Mouse (Mus musculus): Measurements from ENCODE around the gene Adsl. TPM values are rescaled to one million over a fixed set of nuclear protein-coding genes. Genes with fewer than 3 reads are reported as not detected.

Adsl gene
- total and polyA plus RNA-seq, 2 experiments = 26.7 to 30.5 TPM

DNA sequence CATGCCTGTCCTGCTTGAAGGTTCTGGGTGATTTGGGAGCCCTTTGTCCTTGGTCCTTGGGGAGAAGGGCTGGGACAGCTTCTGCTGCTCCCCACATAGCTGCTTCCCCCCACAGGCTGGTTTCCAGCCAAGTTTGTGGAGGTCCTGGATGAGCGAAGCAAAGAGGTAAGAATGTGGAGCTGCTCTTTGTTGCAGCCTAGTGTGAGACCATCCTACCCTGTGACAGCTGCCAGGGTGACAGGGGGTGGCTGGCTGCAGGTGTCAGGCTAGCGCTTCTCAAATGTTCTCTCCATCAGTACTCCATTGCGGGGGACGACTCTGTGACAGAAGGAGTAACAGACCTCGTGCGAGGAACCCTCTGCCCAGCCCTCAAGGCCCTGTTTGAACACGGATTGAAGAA lies 61.8 kb downstream of the Adsl start:
- no peaks in the 10 kb centered on the region for H3K79me2 ChIP-seq (ENCODE audit: control insufficient read depth, insufficient read depth, low read length)
- H3K27me3 ChIP-seq (ENCODE audit: control insufficient read depth, insufficient read depth, low read length) = no peaks in the 10 kb centered on the region
- no peaks in the 10 kb centered on the region for H3K4me1 ChIP-seq (ENCODE audit: control insufficient read depth, insufficient read depth, low read length)
- no peak overlapping the region for H3K27ac ChIP-seq (replicated peaks; ENCODE audit: insufficient read depth, low read depth, low read length)
- TF ChIP-seq CTCF (IDR thresholded peaks at IDR 0.05; ENCODE audit: low read depth, low read length) (no peak), POLR2A (IDR thresholded peaks at IDR 0.05; ENCODE audit: extremely low read depth, insufficient read depth, low read length) (no peak)
- no peak overlapping the region for H3K9ac ChIP-seq (ENCODE audit: low read depth, low read length)
- 91% methylated on average over 7 of the region's 7 CpGs for WGBS
- H3K4me3 ChIP-seq (ENCODE audit: insufficient read depth, low read depth, low read length) = no peak overlapping the region
- no peak for DNase-seq (ENCODE audit: extremely low read depth, low read depth, low spot score)
- no peaks in the 10 kb centered on the region for H3K36me3 ChIP-seq (ENCODE audit: control insufficient read depth, insufficient read depth, low read length)

DNA sequence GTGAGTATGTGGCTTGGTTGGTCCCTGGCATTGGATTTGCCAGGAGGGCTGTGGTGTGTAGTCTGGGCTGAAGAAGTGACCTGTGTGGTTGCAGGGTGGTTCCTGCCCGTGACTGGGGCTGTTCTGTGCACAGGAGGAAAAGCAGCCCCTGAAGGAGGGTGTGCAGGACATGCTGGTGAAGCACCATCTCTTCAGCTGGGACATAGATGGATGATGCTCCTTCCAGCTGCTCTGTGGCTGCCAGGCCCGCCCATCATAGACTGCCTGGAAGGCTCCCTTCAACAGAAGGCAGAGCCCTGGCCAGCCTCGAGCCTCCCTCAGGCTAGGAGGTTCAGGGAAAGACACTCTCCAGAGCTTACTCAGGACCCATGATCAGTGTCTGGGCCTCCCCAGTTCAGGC lies 63.2 kb downstream of the Adsl start:
- no peak overlapping the region for H3K4me3 ChIP-seq (ENCODE audit: insufficient read depth, low read depth, low read length)
- 80% methylated on average over 3 of the region's 3 CpGs for WGBS
- H3K9ac ChIP-seq (ENCODE audit: low read depth, low read length) = no peak overlapping the region
- DNase-seq (ENCODE audit: extremely low read depth, low read depth, low spot score) = no peak
- H3K79me2 ChIP-seq (ENCODE audit: control insufficient read depth, insufficient read depth, low read length) = no peaks in the 10 kb centered on the region
- TF ChIP-seq POLR2A (IDR thresholded peaks at IDR 0.05; ENCODE audit: extremely low read depth, insufficient read depth, low read length) (no peak), CTCF (IDR thresholded peaks at IDR 0.05; ENCODE audit: low read depth, low read length) (no peak)
- H3K27me3 ChIP-seq (ENCODE audit: control insufficient read depth, insufficient read depth, low read length) = no peaks in the 10 kb centered on the region
- H3K27ac ChIP-seq (replicated peaks; ENCODE audit: insufficient read depth, low read depth, low read length) = no peak overlapping the region
- H3K4me1 ChIP-seq (ENCODE audit: control insufficient read depth, insufficient read depth, low read length) = no peaks in the 10 kb centered on the region
- no peaks in the 10 kb centered on the region for H3K36me3 ChIP-seq (ENCODE audit: control insufficient read depth, insufficient read depth, low read length)

DNA sequence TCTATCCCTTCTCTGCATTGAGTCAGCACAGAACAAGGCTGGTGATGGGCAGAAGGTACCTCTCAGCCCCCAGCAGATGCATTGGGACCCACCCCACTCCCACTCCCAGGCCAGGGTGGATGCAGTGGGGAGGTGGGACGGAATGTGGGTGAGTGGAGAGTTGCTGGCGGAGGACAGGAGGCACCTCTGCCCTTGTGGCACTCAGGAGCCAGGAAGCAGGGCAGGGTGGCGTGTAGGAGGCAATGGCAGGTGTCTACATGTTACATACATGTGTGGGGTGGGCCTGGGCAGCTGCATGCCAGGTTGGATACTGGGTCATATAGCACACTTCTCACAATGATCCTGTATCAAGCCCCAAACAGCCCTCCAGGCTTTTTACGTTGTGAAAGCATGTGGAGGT lies 64.1 kb downstream of the Adsl start:
- Histone ChIP-seq H3K36me3 (ENCODE audit: control insufficient read depth, insufficient read depth, low read length) (no peaks in the 10 kb centered on the region), H3K9ac (ENCODE audit: low read depth, low read length) (no peak overlapping the region), H3K79me2 (ENCODE audit: control insufficient read depth, insufficient read depth, low read length) (no peaks in the 10 kb centered on the region), H3K27me3 (ENCODE audit: control insufficient read depth, insufficient read depth, low read length) (no peaks in the 10 kb centered on the region), H3K4me3 (ENCODE audit: insufficient read depth, low read depth, low read length) (no peak overlapping the region), H3K4me1 (ENCODE audit: control insufficient read depth, insufficient read depth, low read length) (no peaks in the 10 kb centered on the region), H3K27ac (replicated peaks; ENCODE audit: insufficient read depth, low read depth, low read length) (no peak overlapping the region)
- TF ChIP-seq POLR2A (IDR thresholded peaks at IDR 0.05; ENCODE audit: extremely low read depth, insufficient read depth, low read length) = no peak
- TF ChIP-seq CTCF (IDR thresholded peaks at IDR 0.05; ENCODE audit: low read depth, low read length) = no peak
- DNase-seq (ENCODE audit: extremely low read depth, low read depth, low spot score) = no peak
- WGBS = 94% methylated on average over 4 of the region's 4 CpGs

DNA sequence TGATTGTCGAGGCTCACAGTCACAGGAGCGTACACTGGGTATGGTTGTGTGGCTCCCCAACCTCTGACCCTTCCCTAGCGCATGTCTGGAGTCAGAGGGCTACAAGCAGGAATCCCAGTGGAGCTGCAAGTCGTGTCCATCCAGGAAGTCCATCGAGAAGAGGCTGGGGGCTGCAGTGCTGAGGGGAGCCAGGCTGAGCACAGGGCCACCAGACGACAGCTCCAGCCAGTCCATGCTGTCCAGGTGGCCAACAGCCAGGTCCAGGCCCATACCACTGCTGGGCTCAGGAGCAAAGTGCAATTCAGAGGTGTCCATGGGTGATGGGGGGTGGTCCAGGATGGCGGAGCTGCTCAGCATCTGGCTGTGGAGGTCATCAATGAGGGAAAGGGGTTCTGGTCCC lies 64.9 kb downstream of the Adsl start:
- no peaks in the 10 kb centered on the region for H3K79me2 ChIP-seq (ENCODE audit: control insufficient read depth, insufficient read depth, low read length)
- no peak overlapping the region for H3K4me3 ChIP-seq (ENCODE audit: insufficient read depth, low read depth, low read length)
- DNase-seq (ENCODE audit: extremely low read depth, low read depth, low spot score) = no peak
- no peaks in the 10 kb centered on the region for H3K36me3 ChIP-seq (ENCODE audit: control insufficient read depth, insufficient read depth, low read length)
- 87% methylated on average over 7 of the region's 7 CpGs for WGBS
- H3K4me1 ChIP-seq (ENCODE audit: control insufficient read depth, insufficient read depth, low read length) = no peaks in the 10 kb centered on the region
- H3K27me3 ChIP-seq (ENCODE audit: control insufficient read depth, insufficient read depth, low read length) = no peaks in the 10 kb centered on the region
- no peak for TF ChIP-seq POLR2A (IDR thresholded peaks at IDR 0.05; ENCODE audit: extremely low read depth, insufficient read depth, low read length)
- no peak for TF ChIP-seq CTCF (IDR thresholded peaks at IDR 0.05; ENCODE audit: low read depth, low read length)
- H3K27ac ChIP-seq (replicated peaks; ENCODE audit: insufficient read depth, low read depth, low read length) = no peak overlapping the region
- no peak overlapping the region for H3K9ac ChIP-seq (ENCODE audit: low read depth, low read length)

DNA sequence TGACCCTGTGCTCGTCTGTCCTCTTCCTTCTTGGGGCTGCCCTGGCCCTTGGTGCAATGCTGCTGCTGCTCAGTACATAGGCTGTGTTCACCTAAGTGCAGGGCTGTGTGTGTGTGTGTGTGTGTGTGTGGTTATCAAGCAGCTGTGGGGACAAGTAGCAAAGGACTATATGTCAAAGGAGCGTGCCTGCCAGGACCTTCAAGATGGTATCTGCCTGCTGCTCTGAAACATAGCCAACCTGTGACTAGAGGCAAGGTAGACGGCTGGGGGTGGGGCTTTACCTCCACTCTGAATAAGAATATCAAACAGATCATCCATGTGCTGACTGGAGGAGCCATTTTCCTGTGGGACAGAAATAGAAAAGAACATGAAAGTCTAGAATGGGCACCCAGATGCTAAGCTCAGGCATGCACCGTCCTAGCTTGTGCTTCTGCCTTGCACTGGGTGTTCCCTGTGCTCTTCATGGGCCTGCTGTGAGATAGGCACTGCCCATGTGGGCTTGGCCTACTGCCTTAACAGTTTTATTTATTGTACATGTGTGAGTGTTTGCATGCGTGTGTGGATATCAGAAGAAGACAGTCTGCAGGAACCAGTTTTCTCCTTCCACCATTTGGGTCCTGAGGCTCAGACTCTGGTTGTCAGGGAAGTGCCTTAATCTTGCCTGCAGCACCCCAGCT lies 66.9 kb downstream of the Adsl start:
- no peak for DNase-seq (ENCODE audit: extremely low read depth, low read depth, low spot score)
- TF ChIP-seq POLR2A (IDR thresholded peaks at IDR 0.05; ENCODE audit: extremely low read depth, insufficient read depth, low read length) = no peak
- TF ChIP-seq CTCF (IDR thresholded peaks at IDR 0.05; ENCODE audit: low read depth, low read length) = no peak
- no peaks in the 10 kb centered on the region for H3K4me1 ChIP-seq (ENCODE audit: control insufficient read depth, insufficient read depth, low read length)
- no peak overlapping the region for H3K4me3 ChIP-seq (ENCODE audit: insufficient read depth, low read depth, low read length)
- H3K27ac ChIP-seq (replicated peaks; ENCODE audit: insufficient read depth, low read depth, low read length) = no peak overlapping the region
- no peaks in the 10 kb centered on the region; the same call in 1 of the 2 replicates for H3K36me3 ChIP-seq (ENCODE audit: control insufficient read depth, insufficient read depth, low read length)
- WGBS = 86% methylated on average over 5 of the region's 5 CpGs
- no peaks in the 10 kb centered on the region for H3K79me2 ChIP-seq (ENCODE audit: control insufficient read depth, insufficient read depth, low read length)
- H3K9ac ChIP-seq (ENCODE audit: low read depth, low read length) = no peak overlapping the region
- H3K27me3 ChIP-seq (ENCODE audit: control insufficient read depth, insufficient read depth, low read length) = no peaks in the 10 kb centered on the region

DNA sequence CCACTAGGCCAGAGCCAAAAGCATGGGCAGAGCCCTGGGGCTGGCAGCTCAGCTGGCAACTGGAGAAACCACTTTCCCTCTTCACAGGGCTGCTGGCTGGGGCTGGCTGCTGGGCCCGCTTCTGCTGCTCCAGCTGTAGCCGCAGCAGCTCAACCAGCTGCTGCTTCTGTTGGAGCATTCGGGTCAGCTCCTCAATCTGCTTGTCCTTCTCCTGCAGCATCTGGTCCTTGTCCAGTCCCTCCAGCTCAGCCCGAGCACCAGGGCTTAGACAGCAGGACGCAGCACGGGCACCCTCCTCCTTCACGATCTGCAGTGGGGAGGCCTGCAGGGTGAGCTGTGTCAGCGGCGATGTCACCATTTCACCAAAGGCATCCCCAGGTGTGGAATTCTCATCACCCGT lies 68.2 kb downstream of the Adsl start:
- H3K27ac ChIP-seq (replicated peaks; ENCODE audit: insufficient read depth, low read depth, low read length) = no peak overlapping the region
- H3K79me2 ChIP-seq (ENCODE audit: control insufficient read depth, insufficient read depth, low read length) = no peaks in the 10 kb centered on the region
- H3K4me1 ChIP-seq (ENCODE audit: control insufficient read depth, insufficient read depth, low read length) = no peaks in the 10 kb centered on the region
- no peak overlapping the region for H3K4me3 ChIP-seq (ENCODE audit: insufficient read depth, low read depth, low read length)
- no peaks in the 10 kb centered on the region for H3K27me3 ChIP-seq (ENCODE audit: control insufficient read depth, insufficient read depth, low read length)
- DNase-seq (ENCODE audit: extremely low read depth, low read depth, low spot score) = no peak
- H3K36me3 ChIP-seq (ENCODE audit: control insufficient read depth, insufficient read depth, low read length) = no peaks in the 10 kb centered on the region; the same call in 1 of the 2 replicates
- H3K9ac ChIP-seq (ENCODE audit: low read depth, low read length) = no peak overlapping the region
- no peak for TF ChIP-seq POLR2A (IDR thresholded peaks at IDR 0.05; ENCODE audit: extremely low read depth, insufficient read depth, low read length)
- TF ChIP-seq CTCF (IDR thresholded peaks at IDR 0.05; ENCODE audit: low read depth, low read length) = no peak
- 93% methylated on average over 10 of the region's 10 CpGs for WGBS
